In the genomic region with DNA sequence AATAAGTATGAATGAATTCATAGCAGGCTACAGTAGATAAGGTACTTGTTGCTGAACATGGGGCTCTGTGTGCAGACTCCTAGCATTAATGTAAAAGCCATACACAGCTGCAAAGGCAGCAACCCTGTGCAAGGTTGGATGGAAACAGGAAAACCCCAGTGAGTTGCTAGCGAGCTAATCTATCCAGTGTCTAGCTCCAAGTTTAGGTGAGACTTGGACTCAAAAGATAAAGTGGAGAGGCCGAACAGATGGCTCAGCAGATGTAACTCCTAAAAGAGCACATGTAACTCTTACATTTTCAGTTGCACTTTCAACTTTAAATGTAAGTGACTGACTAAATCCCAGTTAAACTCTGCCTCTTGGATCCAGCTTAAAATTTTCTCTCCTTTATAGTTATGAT, we compare ENCODE assay signal across 10 mouse cellular contexts.
"Had no signal": no experiment of that assay in that cellular context is flagged by ENCODE, and none has a peak within 500 bp of the region (broad histone marks: within the 10 kb centered on the region; RNA-seq: fewer than 3 reads in every experiment).

No protein-coding gene starts in this region.

- DNase-seq: kidney, adult 11 months; kidney, adult 9 months; kidney, postnatal 14 days; lung, adult 18-20 months; lung, postnatal 36 days; thymus, postnatal 4 days had no signal

- H3K4me1 ChIP-seq: limb, embryonic 15.5 days; midbrain, embryonic 15.5 days had no signal

- H3K27me3 ChIP-seq: limb, embryonic 15.5 days; midbrain, embryonic 15.5 days had no signal

- H3K9me3 ChIP-seq: limb, embryonic 15.5 days; midbrain, embryonic 15.5 days had no signal

- H3K4me3 ChIP-seq: left cerebral cortex, adult 2 months; limb, embryonic 15.5 days; midbrain, embryonic 15.5 days had no signal

- H3K4me2 ChIP-seq: limb, embryonic 15.5 days; midbrain, embryonic 11.5 days; midbrain, embryonic 15.5 days had no signal

- ATAC-seq: midbrain, embryonic 15.5 days had no signal

- H3K9ac ChIP-seq: limb, embryonic 15.5 days; midbrain, embryonic 15.5 days had no signal

- H3K27ac ChIP-seq: left cerebral cortex, adult 2 months; limb, embryonic 15.5 days; midbrain, embryonic 15.5 days had no signal
